Mouse (Mus musculus): ENCODE results near the gene Prpf8. TPM values are rescaled to one million over a fixed set of nuclear protein-coding genes. Genes with fewer than 3 reads are reported as not detected.
A peak's percentile ranks its signal among the peaks of the same experiment; 100 is the strongest.

Gene Prpf8
- total RNA-seq, 1 experiment = 256 TPM

- DNase-seq (ENCODE audit: low read depth, low spot score) = no peak
- no peak overlapping the region for H3K9ac ChIP-seq (ENCODE audit: insufficient read depth, low read depth, low read length, poor library complexity, severe bottlenecking)
- H3K36me3 ChIP-seq (ENCODE audit: control insufficient read depth, insufficient read depth, low read length, poor library complexity, severe bottlenecking) = peaks cover 4% of the 10 kb centered on the region; the same call in 1 of the 2 replicates
- no peak for TF ChIP-seq HCFC1 (IDR thresholded peaks at IDR 0.05; ENCODE audit: borderline replicate concordance, insufficient read depth, low read length)
- no peak for TF ChIP-seq ZNF384 (IDR thresholded peaks at IDR 0.05; ENCODE audit: low read depth, low read length)
- no peak for TF ChIP-seq CHD2 (IDR thresholded peaks at IDR 0.05; ENCODE audit: low read depth, low read length)
- TF ChIP-seq MAFK (IDR thresholded peaks at IDR 0.05; ENCODE audit: insufficient read depth, low read depth, low read length) = no peak
- TF ChIP-seq ZC3H11A (IDR thresholded peaks at IDR 0.05; ENCODE audit: borderline replicate concordance, low read depth, low read length) = no peak
- in situ Hi-C loops (cut with MboI; ENCODE audit: low sequenced_read_pairs in 2 of 2, unreplicated experiment in 2 of 2) = no loop called here
- H3K4me1 ChIP-seq (ENCODE audit: control insufficient read depth in 2 of 2, insufficient read depth in 2 of 2, low read length in 2 of 2, poor library complexity in 1 of 2) = peaks cover 0 to 7% of the 10 kb centered on the region in 2 experiments; a peak in 2 of 4 replicates
- no peak overlapping the region for H3K4me3 ChIP-seq (ENCODE audit: insufficient read depth in 1 of 2, low read depth in 1 of 2, low read length in 2 of 2, poor library complexity in 1 of 2, severe bottlenecking in 1 of 2)
- no peaks in the 10 kb centered on the region for H3K9me3 ChIP-seq (ENCODE audit: control insufficient read depth, insufficient read depth, low read depth, low read length)
- H3K27ac ChIP-seq (ENCODE audit: insufficient read depth, low read depth, low read length, poor library complexity, severe bottlenecking) = no peak overlapping the region
These were observed 30.2 kb upstream of the Prpf8 start for GRCm38 (mm10) chr11:75456440-75456871.

- Histone ChIP-seq H3K4me1 (ENCODE audit: control insufficient read depth in 2 of 2, insufficient read depth in 2 of 2, low read length in 2 of 2, poor library complexity in 1 of 2) (peaks cover 0 to 10% of the 10 kb centered on the region in 2 experiments; a peak in 3 of 4 replicates), H3K4me3 (ENCODE audit: insufficient read depth in 1 of 2, low read depth in 1 of 2, low read length in 2 of 2, poor library complexity in 1 of 2, severe bottlenecking in 1 of 2) (no peak overlapping the region), H3K36me3 (ENCODE audit: control insufficient read depth, insufficient read depth, low read length, poor library complexity, severe bottlenecking) (no peaks in the 10 kb centered on the region), H3K9me3 (ENCODE audit: control insufficient read depth, insufficient read depth, low read depth, low read length) (no peaks in the 10 kb centered on the region), H3K27ac (ENCODE audit: insufficient read depth, low read depth, low read length, poor library complexity, severe bottlenecking) (no peak overlapping the region), H3K9ac (ENCODE audit: insufficient read depth, low read depth, low read length, poor library complexity, severe bottlenecking) (no peak overlapping the region; the same call in 1 of the 2 replicates)
- DNase-seq (ENCODE audit: low read depth, low spot score) = no peak
- no peak for TF ChIP-seq HCFC1 (IDR thresholded peaks at IDR 0.05; ENCODE audit: borderline replicate concordance, insufficient read depth, low read length)
- no peak for TF ChIP-seq CHD2 (IDR thresholded peaks at IDR 0.05; ENCODE audit: low read depth, low read length)
- no peak for TF ChIP-seq ZNF384 (IDR thresholded peaks at IDR 0.05; ENCODE audit: low read depth, low read length)
- no peak for TF ChIP-seq MAFK (IDR thresholded peaks at IDR 0.05; ENCODE audit: insufficient read depth, low read depth, low read length)
- TF ChIP-seq ZC3H11A (IDR thresholded peaks at IDR 0.05; ENCODE audit: borderline replicate concordance, low read depth, low read length) = no peak
- in situ Hi-C loops (cut with MboI; ENCODE audit: low sequenced_read_pairs in 2 of 2, unreplicated experiment in 2 of 2) = no loop called here
These were observed 28.4 kb upstream of the Prpf8 start for GRCm38 (mm10) chr11:75458169-75458568.

GRCm38 (mm10) chr11:75458628-75459041 lies 28.0 kb upstream of the Prpf8 start:
- TF ChIP-seq HCFC1 (IDR thresholded peaks at IDR 0.05; ENCODE audit: borderline replicate concordance, insufficient read depth, low read length) = no peak
- no peak for TF ChIP-seq ZC3H11A (IDR thresholded peaks at IDR 0.05; ENCODE audit: borderline replicate concordance, low read depth, low read length)
- no peak for TF ChIP-seq CHD2 (IDR thresholded peaks at IDR 0.05; ENCODE audit: low read depth, low read length)
- TF ChIP-seq MAFK (IDR thresholded peaks at IDR 0.05; ENCODE audit: insufficient read depth, low read depth, low read length) = no peak
- no peak for TF ChIP-seq ZNF384 (IDR thresholded peaks at IDR 0.05; ENCODE audit: low read depth, low read length)
- Histone ChIP-seq H3K4me3 (ENCODE audit: insufficient read depth in 1 of 2, low read depth in 1 of 2, low read length in 2 of 2, poor library complexity in 1 of 2, severe bottlenecking in 1 of 2) (no peak overlapping the region), H3K9me3 (ENCODE audit: control insufficient read depth, insufficient read depth, low read depth, low read length) (no peaks in the 10 kb centered on the region), H3K4me1 (ENCODE audit: control insufficient read depth in 2 of 2, insufficient read depth in 2 of 2, low read length in 2 of 2, poor library complexity in 1 of 2) (peaks cover 2 to 11% of the 10 kb centered on the region in 2 experiments; a peak in 3 of 4 replicates), H3K27ac (ENCODE audit: insufficient read depth, low read depth, low read length, poor library complexity, severe bottlenecking) (no peak overlapping the region), H3K9ac (ENCODE audit: insufficient read depth, low read depth, low read length, poor library complexity, severe bottlenecking) (no peak overlapping the region), H3K36me3 (ENCODE audit: control insufficient read depth, insufficient read depth, low read length, poor library complexity, severe bottlenecking) (no peaks in the 10 kb centered on the region; the same call in 1 of the 2 replicates)
- no peak for DNase-seq (ENCODE audit: low read depth, low spot score)
- in situ Hi-C loops (cut with MboI; ENCODE audit: low sequenced_read_pairs in 2 of 2, unreplicated experiment in 2 of 2) = no loop called here

GRCm38 (mm10) chr11:75459141-75459711 lies 27.4 kb upstream of the Prpf8 start:
- Histone ChIP-seq H3K27ac (ENCODE audit: insufficient read depth, low read depth, low read length, poor library complexity, severe bottlenecking) (no peak overlapping the region), H3K36me3 (ENCODE audit: control insufficient read depth, insufficient read depth, low read length, poor library complexity, severe bottlenecking) (no peaks in the 10 kb centered on the region; the same call in 1 of the 2 replicates), H3K4me1 (ENCODE audit: control insufficient read depth in 2 of 2, insufficient read depth in 2 of 2, low read length in 2 of 2, poor library complexity in 1 of 2) (peaks cover 2 to 9% of the 10 kb centered on the region in 2 experiments; a peak in 3 of 4 replicates), H3K9me3 (ENCODE audit: control insufficient read depth, insufficient read depth, low read depth, low read length) (no peaks in the 10 kb centered on the region), H3K4me3 (ENCODE audit: insufficient read depth in 1 of 2, low read depth in 1 of 2, low read length in 2 of 2, poor library complexity in 1 of 2, severe bottlenecking in 1 of 2) (no peak overlapping the region), H3K9ac (ENCODE audit: insufficient read depth, low read depth, low read length, poor library complexity, severe bottlenecking) (0 out of 2 replicates have a peak overlapping the region, but pooled peaks have one; percentile 16)
- in situ Hi-C loops (cut with MboI; ENCODE audit: low sequenced_read_pairs in 2 of 2, unreplicated experiment in 2 of 2) = no loop called here
- DNase-seq (ENCODE audit: low read depth, low spot score) = no peak
- TF ChIP-seq ZC3H11A (IDR thresholded peaks at IDR 0.05; ENCODE audit: borderline replicate concordance, low read depth, low read length) (no peak), ZNF384 (IDR thresholded peaks at IDR 0.05; ENCODE audit: low read depth, low read length) (no peak), CHD2 (IDR thresholded peaks at IDR 0.05; ENCODE audit: low read depth, low read length) (no peak), MAFK (IDR thresholded peaks at IDR 0.05; ENCODE audit: insufficient read depth, low read depth, low read length) (no peak), HCFC1 (IDR thresholded peaks at IDR 0.05; ENCODE audit: borderline replicate concordance, insufficient read depth, low read length) (no peak)
